Mouse (Mus musculus) C2C12 (cell line): ENCODE data around the gene Fgf10.

Experiments used
- CTCF ChIP-seq: IDR thresholded peaks from one replicate; pipeline ENCODE4 v1.5.1; 2011; ENCODE audit not compliant: control insufficient read depth, insufficient read depth, insufficient read length
- USF1 ChIP-seq: IDR thresholded peaks from one replicate; pipeline ENCODE4 v1.6.1; 2011; ENCODE audit warnings: low read depth, mild to moderate bottlenecking, control low read depth, moderate library complexity

DNA sequence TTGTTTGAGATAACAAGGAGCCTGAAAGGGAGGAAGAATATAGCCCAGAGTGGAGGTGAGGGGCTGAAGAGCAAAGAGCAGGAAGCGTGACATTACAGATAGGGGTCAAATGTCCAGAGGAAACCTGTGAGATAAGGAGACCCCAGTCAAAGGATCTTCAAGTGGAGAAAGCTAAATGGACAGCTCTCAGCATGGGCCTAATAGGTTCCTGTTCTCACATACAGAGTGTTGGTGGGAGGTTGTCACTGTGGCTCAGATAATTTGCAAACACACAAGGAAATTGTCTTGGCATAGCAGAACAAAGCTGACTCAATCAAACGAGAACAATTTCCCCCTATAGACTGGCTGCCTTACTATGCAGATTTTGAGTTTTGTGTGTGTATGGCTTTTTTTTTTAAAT, 89.4 kb downstream of the Fgf10 start:
- TF ChIP-seq CTCF (no peak), USF1 (no peak)
